Mouse (Mus musculus): ENCODE results near the gene Entpd6. TPM values are rescaled to one million over a fixed set of nuclear protein-coding genes. Genes with fewer than 3 reads are reported as not detected.

The Entpd6 gene
- polyA plus RNA-seq, 1 experiment = 26.3 TPM

DNA sequence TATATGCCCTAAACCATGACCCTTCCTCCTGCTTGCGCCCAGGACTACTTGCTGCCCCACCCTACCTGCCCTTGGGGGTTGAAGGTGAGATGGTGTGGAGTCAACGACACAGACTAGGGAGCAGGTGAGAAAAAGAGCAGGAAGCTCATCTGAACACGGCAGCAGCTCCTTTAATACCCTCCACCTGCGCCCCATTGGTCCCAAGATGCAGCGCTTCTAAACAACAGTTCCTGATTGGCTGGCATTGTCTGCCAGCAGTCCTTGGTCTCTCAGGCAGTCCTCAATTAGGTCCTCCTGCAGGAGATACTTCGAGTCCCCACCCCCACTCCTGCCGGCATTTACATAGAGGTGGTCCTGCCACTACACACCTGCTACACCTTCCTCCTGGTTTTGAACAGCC is 3.8 kb upstream of the Entpd6 start:
- no peaks in the 10 kb centered on the region for H3K36me3 ChIP-seq (ENCODE audit: control insufficient read depth, insufficient read depth, low read length)
- H3K4me3 ChIP-seq (ENCODE audit: extremely low read depth, insufficient read depth, insufficient read length) = no peak overlapping the region
- TF ChIP-seq POLR2A (IDR thresholded peaks at IDR 0.05; ENCODE audit: low read depth, low read length) (no peak), CTCF (IDR thresholded peaks at IDR 0.05; ENCODE audit: extremely low read depth, insufficient read depth, insufficient read length, insufficient replicate concordance) (no peak)
- H3K27ac ChIP-seq (ENCODE audit: insufficient read depth, low read length) = no peak overlapping the region
- no peak for DNase-seq (ENCODE audit: low read depth in 1 of 2, low spot score in 2 of 2)
- peaks cover 5% of the 10 kb centered on the region; the same call in 1 of the 2 replicates for H3K4me1 ChIP-seq (ENCODE audit: control insufficient read depth, insufficient read depth, insufficient read length)
- 76% methylated on average over 7 of the region's 7 CpGs for WGBS
- no peaks in the 10 kb centered on the region for H3K27me3 ChIP-seq (ENCODE audit: control insufficient read depth, insufficient read depth, low read length)

DNA sequence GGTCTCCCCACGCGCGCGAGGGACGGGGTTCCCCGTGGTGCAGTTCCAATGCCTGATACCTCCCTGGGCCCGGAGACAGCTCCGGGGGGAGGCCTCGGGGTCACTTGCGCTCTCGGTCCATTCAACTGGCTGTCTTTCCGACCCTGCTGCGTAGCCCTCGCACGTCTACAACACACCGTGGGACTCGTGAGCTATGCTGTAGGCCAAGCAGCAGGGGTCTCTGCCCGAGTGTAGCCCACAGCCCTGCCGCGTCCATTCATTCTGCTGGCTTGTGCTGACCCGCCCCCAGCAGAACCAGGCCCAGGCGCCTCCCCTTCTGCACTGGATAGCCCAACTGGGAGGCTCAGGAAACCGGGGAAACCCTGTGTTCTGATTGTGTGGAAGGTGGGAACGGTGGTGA is 441 bp downstream of the Entpd6 start:
- Histone ChIP-seq H3K27me3 (ENCODE audit: control insufficient read depth, insufficient read depth, low read length) (no peaks in the 10 kb centered on the region), H3K4me1 (ENCODE audit: control insufficient read depth, insufficient read depth, insufficient read length) (peaks cover 6% of the 10 kb centered on the region; the same call in 1 of the 2 replicates), H3K4me3 (ENCODE audit: extremely low read depth, insufficient read depth, insufficient read length) (peak overlapping the region; percentile 76), H3K27ac (ENCODE audit: insufficient read depth, low read length) (peak overlapping the region; percentile 85), H3K36me3 (ENCODE audit: control insufficient read depth, insufficient read depth, low read length) (peaks cover 6% of the 10 kb centered on the region)
- under 1% methylated on average over 24 of the region's 24 CpGs for WGBS
- no peak for DNase-seq (ENCODE audit: low read depth in 1 of 2, low spot score in 2 of 2)
- no peak for TF ChIP-seq POLR2A (IDR thresholded peaks at IDR 0.05; ENCODE audit: low read depth, low read length)
- TF ChIP-seq CTCF (IDR thresholded peaks at IDR 0.05; ENCODE audit: extremely low read depth, insufficient read depth, insufficient read length, insufficient replicate concordance) = no peak

DNA sequence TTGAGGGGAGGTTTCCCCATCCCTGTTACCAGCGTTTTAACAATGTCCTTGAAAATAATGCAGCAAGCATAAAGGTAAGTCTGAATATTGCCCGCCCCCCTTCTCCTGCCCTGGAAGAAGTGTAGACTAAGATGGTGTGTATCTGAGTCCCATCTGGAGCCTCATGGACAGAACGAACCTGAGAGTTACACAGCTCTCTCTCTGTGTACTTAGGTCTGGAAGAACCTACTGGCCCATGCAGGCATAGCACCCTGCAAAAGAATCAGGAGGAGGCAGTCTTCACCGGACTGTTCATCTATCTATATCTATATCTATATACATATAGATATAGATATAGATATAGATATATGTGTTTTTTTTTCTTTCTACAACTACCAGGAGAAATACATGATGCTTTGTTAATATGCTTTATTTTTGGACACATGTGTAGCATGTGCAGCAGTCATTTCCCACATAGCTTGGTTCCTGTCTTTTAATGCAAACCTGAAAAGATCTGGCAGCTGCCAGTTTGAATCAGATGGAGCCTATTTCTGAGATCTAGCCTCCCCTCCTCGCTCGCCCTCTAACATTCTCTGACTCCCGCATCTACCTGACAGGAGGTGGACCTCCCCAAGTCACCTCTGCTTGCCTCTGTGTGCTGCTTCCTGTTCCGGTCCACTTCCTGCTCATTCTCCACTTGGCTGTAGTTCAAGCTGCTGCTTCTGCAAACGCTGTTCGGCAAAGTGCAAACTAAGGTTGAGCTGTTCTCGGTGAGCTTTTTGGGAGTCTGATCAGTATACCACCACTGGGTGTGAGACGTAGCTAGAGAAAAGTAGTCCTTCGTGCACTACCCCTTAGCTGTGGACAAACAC is 1.5 kb downstream of the Entpd6 start:
- no peak for TF ChIP-seq POLR2A (IDR thresholded peaks at IDR 0.05; ENCODE audit: low read depth, low read length)
- peak overlapping the region; percentile 17; the same call in 1 of the 2 replicates for H3K4me3 ChIP-seq (ENCODE audit: extremely low read depth, insufficient read depth, insufficient read length)
- 19% methylated on average over 13 of the region's 13 CpGs for WGBS

DNA sequence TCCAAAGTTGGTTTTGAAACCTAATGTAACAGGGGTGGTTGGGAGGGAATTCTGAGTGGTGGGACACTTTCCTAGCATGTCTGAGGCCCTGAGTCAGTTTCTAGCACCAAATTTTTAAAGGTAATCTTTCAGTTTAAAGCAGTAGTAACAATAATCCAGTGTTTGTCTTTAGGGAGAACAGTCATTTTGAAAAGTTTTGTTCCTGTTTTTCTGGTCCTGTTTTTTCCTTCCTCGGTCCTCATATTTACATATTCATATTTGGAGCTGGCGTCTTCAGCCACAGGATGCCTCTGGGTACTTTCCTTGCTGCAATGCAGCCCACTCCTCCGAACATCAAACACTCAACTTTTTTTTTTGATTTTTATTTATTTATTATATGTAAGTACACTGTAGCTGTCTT is 6.2 kb downstream of the Entpd6 start:
- Histone ChIP-seq H3K36me3 (ENCODE audit: control insufficient read depth, insufficient read depth, low read length) (peaks cover 27% of the 10 kb centered on the region), H3K4me3 (ENCODE audit: extremely low read depth, insufficient read depth, insufficient read length) (no peak overlapping the region), H3K27me3 (ENCODE audit: control insufficient read depth, insufficient read depth, low read length) (no peaks in the 10 kb centered on the region), H3K27ac (ENCODE audit: insufficient read depth, low read length) (no peak overlapping the region), H3K4me1 (ENCODE audit: control insufficient read depth, insufficient read depth, insufficient read length) (peaks cover 1% of the 10 kb centered on the region; the same call in 1 of the 2 replicates)
- TF ChIP-seq POLR2A (IDR thresholded peaks at IDR 0.05; ENCODE audit: low read depth, low read length) = no peak
- no peak for TF ChIP-seq CTCF (IDR thresholded peaks at IDR 0.05; ENCODE audit: extremely low read depth, insufficient read depth, insufficient read length, insufficient replicate concordance)
- 85% methylated on average over 3 of the region's 3 CpGs for WGBS
- no peak for DNase-seq (ENCODE audit: low read depth in 1 of 2, low spot score in 2 of 2)

More for the DNA sequence above, 1.5 kb downstream of the Entpd6 start:
- DNase-seq (ENCODE audit: low read depth in 1 of 2, low spot score in 2 of 2) = peak; percentile 17 to 52
- Histone ChIP-seq H3K36me3 (ENCODE audit: control insufficient read depth, insufficient read depth, low read length) (peaks cover 8% of the 10 kb centered on the region), H3K27ac (ENCODE audit: insufficient read depth, low read length) (no peak overlapping the region), H3K4me1 (ENCODE audit: control insufficient read depth, insufficient read depth, insufficient read length) (peaks cover 6% of the 10 kb centered on the region; the same call in 1 of the 2 replicates), H3K27me3 (ENCODE audit: control insufficient read depth, insufficient read depth, low read length) (no peaks in the 10 kb centered on the region)

DNA sequence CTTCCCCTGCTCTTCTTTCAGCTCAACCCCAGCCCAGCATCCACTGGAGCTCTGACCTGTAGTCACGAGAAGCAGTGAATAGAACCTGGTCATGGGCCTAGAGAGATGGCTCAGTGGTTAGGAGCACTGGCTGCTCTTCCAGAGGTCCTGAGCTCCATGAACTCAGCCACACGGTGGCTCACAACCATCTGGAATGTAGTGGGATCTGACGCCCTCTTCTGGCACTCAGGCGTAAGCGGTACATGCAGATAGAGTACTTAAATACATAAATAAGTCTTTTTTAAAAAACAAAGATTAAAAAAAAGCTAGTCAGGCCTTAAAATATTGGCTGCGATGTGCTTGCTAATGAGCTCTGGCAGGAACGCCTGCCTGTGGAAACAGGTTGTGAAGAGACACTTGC is 12.6 kb downstream of the Entpd6 start:
- Histone ChIP-seq H3K36me3 (ENCODE audit: control insufficient read depth, insufficient read depth, low read length) (peaks cover 38% of the 10 kb centered on the region), H3K27me3 (ENCODE audit: control insufficient read depth, insufficient read depth, low read length) (no peaks in the 10 kb centered on the region), H3K4me1 (ENCODE audit: control insufficient read depth, insufficient read depth, insufficient read length) (no peaks in the 10 kb centered on the region), H3K27ac (ENCODE audit: insufficient read depth, low read length) (no peak overlapping the region), H3K4me3 (ENCODE audit: extremely low read depth, insufficient read depth, insufficient read length) (no peak overlapping the region)
- WGBS = 91% methylated on average over 7 of the region's 7 CpGs
- no peak for TF ChIP-seq POLR2A (IDR thresholded peaks at IDR 0.05; ENCODE audit: low read depth, low read length)
- no peak for TF ChIP-seq CTCF (IDR thresholded peaks at IDR 0.05; ENCODE audit: extremely low read depth, insufficient read depth, insufficient read length, insufficient replicate concordance)
- no peak for DNase-seq (ENCODE audit: low read depth in 1 of 2, low spot score in 2 of 2)

DNA sequence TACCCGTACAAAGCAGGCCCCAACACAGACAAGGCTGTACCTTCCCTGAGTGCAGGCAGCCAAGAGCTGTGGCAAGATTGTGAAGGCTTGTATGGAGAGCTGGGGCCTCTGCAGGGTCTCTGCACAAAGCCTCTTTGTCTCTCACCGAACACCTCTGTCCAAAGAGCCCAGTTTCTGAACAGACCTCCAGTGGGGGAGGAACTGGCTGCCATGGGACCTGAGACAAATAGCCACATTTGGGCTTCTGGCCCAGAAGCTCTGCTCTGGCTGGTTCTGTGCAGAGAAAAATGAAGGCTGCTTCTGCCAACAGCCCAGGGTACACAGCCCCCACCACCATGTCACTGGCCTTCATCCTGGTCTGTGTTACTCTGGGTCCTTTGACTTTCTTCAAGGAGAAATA is 16.8 kb downstream of the Entpd6 start:
- no peak overlapping the region for H3K27ac ChIP-seq (ENCODE audit: insufficient read depth, low read length)
- H3K36me3 ChIP-seq (ENCODE audit: control insufficient read depth, insufficient read depth, low read length) = peaks cover 42% of the 10 kb centered on the region
- H3K27me3 ChIP-seq (ENCODE audit: control insufficient read depth, insufficient read depth, low read length) = no peaks in the 10 kb centered on the region
- 89% methylated on average over 2 of the region's 2 CpGs for WGBS
- no peak overlapping the region for H3K4me3 ChIP-seq (ENCODE audit: extremely low read depth, insufficient read depth, insufficient read length)
- no peaks in the 10 kb centered on the region for H3K4me1 ChIP-seq (ENCODE audit: control insufficient read depth, insufficient read depth, insufficient read length)
- TF ChIP-seq CTCF (IDR thresholded peaks at IDR 0.05; ENCODE audit: extremely low read depth, insufficient read depth, insufficient read length, insufficient replicate concordance) (no peak), POLR2A (IDR thresholded peaks at IDR 0.05; ENCODE audit: low read depth, low read length) (no peak)
- no peak for DNase-seq (ENCODE audit: low read depth in 1 of 2, low spot score in 2 of 2)
